Mouse (Mus musculus): ENCODE data around the gene Armc10. TPM values are rescaled to one million over a fixed set of nuclear protein-coding genes. Genes with fewer than 3 reads are reported as not detected.
"Not testable (repeated sequence)": the region's sequence is repeated elsewhere in the genome, so short reads cannot be mapped to it uniquely, and the experiment has no call there.

The Armc10 gene
- polyA plus RNA-seq, 1 experiment = 34.3 TPM

GRCm38 (mm10) chr5:21700272-21700821 lies 54.7 kb downstream of the Armc10 start:
- Histone ChIP-seq H3K4me1 (ENCODE audit: control insufficient read depth, insufficient read depth, low read length) (no peaks in the 10 kb centered on the region; the same call in 1 of the 2 replicates), H3K4me3 (replicated peaks; ENCODE audit: extremely low read depth, low read depth, low read length) (no peak overlapping the region)
- WGBS = 25% methylated on average over 10 of the region's 10 CpGs
- no peak for DNase-seq
- TF ChIP-seq POLR2A (IDR thresholded peaks at IDR 0.05; ENCODE audit: borderline replicate concordance, extremely low read depth, low read depth, low read length) = no peak
- no peak for TF ChIP-seq CTCF (IDR thresholded peaks at IDR 0.05; ENCODE audit: insufficient read depth, low read length)

- no peak for DNase-seq
- Histone ChIP-seq H3K4me3 (replicated peaks; ENCODE audit: extremely low read depth, low read depth, low read length) (peak overlapping the region; percentile 93), H3K4me1 (ENCODE audit: control insufficient read depth, insufficient read depth, low read length) (no peaks in the 10 kb centered on the region; the same call in 1 of the 2 replicates)
- under 1% methylated on average over 22 of the region's 22 CpGs for WGBS
- TF ChIP-seq POLR2A (IDR thresholded peaks at IDR 0.05; ENCODE audit: borderline replicate concordance, extremely low read depth, low read depth, low read length) (no peak), CTCF (IDR thresholded peaks at IDR 0.05; ENCODE audit: insufficient read depth, low read length) (no peak)
Observed at GRCm38 (mm10) chr5:21700934-21701333, 55.3 kb downstream of the Armc10 start.

GRCm38 (mm10) chr5:21701351-21702008 lies 55.9 kb downstream of the Armc10 start, which contains the start of gene Napepld:
TSS of gene Napepld (minus strand) at chr5:21701396.
- Histone ChIP-seq H3K4me3 (replicated peaks; ENCODE audit: extremely low read depth, low read depth, low read length) (peak within 1 kb of the TSS; percentile 93), H3K4me1 (ENCODE audit: control insufficient read depth, insufficient read depth, low read length) (no peaks in the 10 kb centered on the region; the same call in 1 of the 2 replicates)
- peak; percentile 100 for DNase-seq
- under 1% methylated on average over 54 of the region's 59 CpGs for WGBS
- TF ChIP-seq POLR2A (IDR thresholded peaks at IDR 0.05; ENCODE audit: borderline replicate concordance, extremely low read depth, low read depth, low read length) = peak; percentile 99
- TF ChIP-seq CTCF (IDR thresholded peaks at IDR 0.05; ENCODE audit: insufficient read depth, low read length) = no peak

GRCm38 (mm10) chr5:21702009-21702364 lies 56.4 kb downstream of the Armc10 start:
- no peak for DNase-seq
- TF ChIP-seq POLR2A (IDR thresholded peaks at IDR 0.05; ENCODE audit: borderline replicate concordance, extremely low read depth, low read depth, low read length) (no peak), CTCF (IDR thresholded peaks at IDR 0.05; ENCODE audit: insufficient read depth, low read length) (no peak)
- H3K4me1 ChIP-seq (ENCODE audit: control insufficient read depth, insufficient read depth, low read length) = no peaks in the 10 kb centered on the region; the same call in 1 of the 2 replicates
- 46% methylated on average over 2 of the region's 2 CpGs for WGBS
- H3K4me3 ChIP-seq (replicated peaks; ENCODE audit: extremely low read depth, low read depth, low read length) = peak overlapping the region; percentile 91

- TF ChIP-seq POLR2A (IDR thresholded peaks at IDR 0.05; ENCODE audit: borderline replicate concordance, extremely low read depth, low read depth, low read length) = no peak
- no peak for TF ChIP-seq CTCF (IDR thresholded peaks at IDR 0.05; ENCODE audit: insufficient read depth, low read length)
- 56% methylated on average over 6 of the region's 6 CpGs for WGBS
- Histone ChIP-seq H3K4me3 (replicated peaks; ENCODE audit: extremely low read depth, low read depth, low read length) (no peak overlapping the region), H3K4me1 (ENCODE audit: control insufficient read depth, insufficient read depth, low read length) (no peaks in the 10 kb centered on the region; the same call in 1 of the 2 replicates)
- no peak for DNase-seq
Observed at GRCm38 (mm10) chr5:21702873-21703475, 57.4 kb downstream of the Armc10 start.

- Histone ChIP-seq H3K4me1 (ENCODE audit: control insufficient read depth, insufficient read depth, low read length) (no peaks in the 10 kb centered on the region; the same call in 1 of the 2 replicates), H3K4me3 (replicated peaks; ENCODE audit: extremely low read depth, low read depth, low read length) (no peak overlapping the region)
- WGBS = 77% methylated on average over 3 of the region's 3 CpGs
- DNase-seq = no peak
- TF ChIP-seq POLR2A (IDR thresholded peaks at IDR 0.05; ENCODE audit: borderline replicate concordance, extremely low read depth, low read depth, low read length) (no peak), CTCF (IDR thresholded peaks at IDR 0.05; ENCODE audit: insufficient read depth, low read length) (no peak)
Observed at GRCm38 (mm10) chr5:21703708-21704107, 58.1 kb downstream of the Armc10 start.

GRCm38 (mm10) chr5:21706546-21706945 lies 60.9 kb downstream of the Armc10 start:
- WGBS = 80% methylated on average over 4 of the region's 4 CpGs
- no peak overlapping the region for H3K4me3 ChIP-seq (replicated peaks; ENCODE audit: extremely low read depth, low read depth, low read length)
- H3K4me1 ChIP-seq (ENCODE audit: control insufficient read depth, insufficient read depth, low read length) = no peaks in the 10 kb centered on the region; the same call in 1 of the 2 replicates
- TF ChIP-seq POLR2A (IDR thresholded peaks at IDR 0.05; ENCODE audit: borderline replicate concordance, extremely low read depth, low read depth, low read length) = no peak
- no peak for TF ChIP-seq CTCF (IDR thresholded peaks at IDR 0.05; ENCODE audit: insufficient read depth, low read length)
- DNase-seq = no peak

- not testable (repeated sequence) for DNase-seq; H3K4me3 ChIP-seq (replicated peaks; ENCODE audit: extremely low read depth, low read depth, low read length); H3K4me1 ChIP-seq (ENCODE audit: control insufficient read depth, insufficient read depth, low read length)
- 84% methylated on average over 8 of the region's 8 CpGs for WGBS
Observed at GRCm38 (mm10) chr5:21708011-21708410, 62.4 kb downstream of the Armc10 start.

Other genes starting within 250 kb of the Armc10 start
- gene Ccdc146, start 221.1 kb upstream of the Armc10 start, polyA plus RNA-seq (2012; rRNA removed) = 0.97 and 1.3 TPM in 2 replicates
- 1.2 TPM in 2 replicates for gene Fam185a, start 220.9 kb upstream of the Armc10 start, polyA plus RNA-seq (2012; rRNA removed)
- 3.7 and 4.6 TPM in 2 replicates for gene Lrrc17, start 102.3 kb upstream of the Armc10 start, polyA plus RNA-seq (2012; rRNA removed)
- 1.3 and 1.8 TPM in 2 replicates for gene Fbxl13, start 179 bp upstream of the Armc10 start, polyA plus RNA-seq (2012; rRNA removed)
- gene Napepld, start 55.6 kb downstream of the Armc10 start, polyA plus RNA-seq (2012; rRNA removed) = 3.2 and 3.6 TPM in 2 replicates
- 16.7 and 25.4 TPM in 2 replicates for gene Pmpcb, start 91.3 kb downstream of the Armc10 start, polyA plus RNA-seq (2012; rRNA removed)
- 5.9 and 8.5 TPM in 2 replicates for gene Dnajc2, start 139.4 kb downstream of the Armc10 start, polyA plus RNA-seq (2012; rRNA removed)
- 15.5 and 28.4 TPM in 2 replicates for gene Psmc2, start 139.5 kb downstream of the Armc10 start, polyA plus RNA-seq (2012; rRNA removed)
- not detected in 2 replicates for gene Slc26a5, start 219.8 kb downstream of the Armc10 start, polyA plus RNA-seq (2012; rRNA removed)